Mouse (Mus musculus) stomach, embryonic 15.5 days (tissue): ENCODE measurements around the gene Angptl2. TPM values are rescaled to one million over a fixed set of nuclear protein-coding genes. Genes with fewer than 3 reads are reported as not detected.

Source experiments
- ATAC-seq: fragments of 200-750 bp; cut with Nextera tagmentation; 2 replicates; pipeline ENCODE4 v1.8.0; 2017; ENCODE audit warnings: low read depth, moderate number of reproducible peaks, moderate TSS enrichment; ENCODE audit not compliant: insufficient read depth, low FRiP score
- H3K27ac ChIP-seq: fragments of 300-500 bp; sonication (generic); 2 replicates; pipeline ENCODE4 v1.5.1; 2015; ENCODE audit warnings: mild to moderate bottlenecking, inconsistent platforms
- H3K27me3 ChIP-seq: fragments of 300-500 bp; sonication (generic); replicated peaks from 2 replicates; pipeline ENCODE4 v1.6.1; 2015; ENCODE audit warnings: inconsistent platforms
- H3K36me3 ChIP-seq: fragments of 300-500 bp; sonication (generic); 2 replicates; pipeline ENCODE4 v1.6.1; 2015; ENCODE audit warnings: inconsistent platforms
- H3K4me1 ChIP-seq: fragments of 300-500 bp; sonication (generic); 2 replicates; pipeline ENCODE4 v1.6.1; 2015; ENCODE audit warnings: inconsistent platforms
- H3K4me2 ChIP-seq: fragments of 300-500 bp; sonication (generic); 2 replicates; pipeline ENCODE4 v1.6.1; 2015; ENCODE audit warnings: mild to moderate bottlenecking, inconsistent platforms
- H3K4me3 ChIP-seq: fragments of 300-500 bp; sonication (generic); replicated peaks from 2 replicates; pipeline ENCODE4 v1.5.1; 2015; ENCODE audit warnings: inconsistent platforms
- H3K9ac ChIP-seq: fragments of 300-500 bp; sonication (generic); 2 replicates; pipeline ENCODE4 v1.6.1; 2015; ENCODE audit warnings: inconsistent platforms
- H3K9me3 ChIP-seq: fragments of 300-500 bp; sonication (generic); 2 replicates; pipeline ENCODE4 v1.6.1; 2016; ENCODE audit warnings: inconsistent platforms
- WGBS: fragments of 180-500 bp; shearing (Covaris S2); methylation state at CpG from one replicate; pipeline ENCODE4 v1.1.7; 2015; 5-methylcytosine and 5-hydroxymethylcytosine counted together
- polyA plus RNA-seq: library from polyadenylated mRNA; unstranded; fragments of >200 nt; fragmentation: Nextera tagmentation; extraction: Ambion mirVana; gene quantifications from 2 replicates; pipeline ENCODE4 v1.2.1, GENCODE M21; 2015

The Angptl2 gene
- polyA plus RNA-seq, 1 experiment from 2014 or later = 45.2 TPM

DNA sequence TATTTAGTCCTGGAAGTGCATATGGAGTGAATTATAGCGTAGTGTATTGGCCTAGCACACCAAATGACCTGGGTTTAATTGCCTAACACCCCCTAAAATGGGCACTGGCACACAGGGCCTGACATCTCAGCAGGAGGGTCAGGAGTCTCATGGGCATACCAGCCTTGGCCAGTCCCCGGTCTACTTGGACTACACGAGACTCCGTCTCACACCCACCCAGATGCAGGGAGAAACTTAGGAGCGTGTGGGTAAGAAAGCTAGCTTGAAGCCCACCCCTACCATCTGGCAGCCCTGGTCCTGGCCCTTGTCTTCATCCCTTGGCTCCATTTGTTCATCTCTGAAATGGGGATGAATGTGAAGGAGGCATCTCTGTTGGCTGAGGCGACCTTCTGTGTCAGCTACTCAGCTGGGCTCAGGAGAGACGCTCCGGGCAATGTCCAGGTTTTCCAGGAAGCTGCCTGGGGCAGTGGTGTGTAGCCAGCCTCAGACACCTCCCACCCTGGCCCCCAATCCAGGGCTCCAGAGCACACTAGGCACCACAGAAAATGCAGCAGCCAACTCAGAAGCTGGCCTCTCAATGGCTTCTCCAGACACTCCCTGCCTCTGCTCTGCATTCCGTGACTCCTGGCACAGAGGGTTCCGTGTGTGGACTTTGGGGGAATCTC lies 4.9 kb downstream of the Angptl2 start:
- Histone ChIP-seq H3K9me3 (no peaks in the 10 kb centered on the region), H3K4me2 (no peak overlapping the region), H3K27ac (no peak overlapping the region), H3K27me3 (no peaks in the 10 kb centered on the region), H3K9ac (no peak overlapping the region), H3K4me3 (no peak overlapping the region), H3K4me1 (peaks cover 28% of the 10 kb centered on the region), H3K36me3 (no peaks in the 10 kb centered on the region)
- no peak for ATAC-seq
- WGBS = 91% methylated on average over 10 of the region's 10 CpGs

DNA sequence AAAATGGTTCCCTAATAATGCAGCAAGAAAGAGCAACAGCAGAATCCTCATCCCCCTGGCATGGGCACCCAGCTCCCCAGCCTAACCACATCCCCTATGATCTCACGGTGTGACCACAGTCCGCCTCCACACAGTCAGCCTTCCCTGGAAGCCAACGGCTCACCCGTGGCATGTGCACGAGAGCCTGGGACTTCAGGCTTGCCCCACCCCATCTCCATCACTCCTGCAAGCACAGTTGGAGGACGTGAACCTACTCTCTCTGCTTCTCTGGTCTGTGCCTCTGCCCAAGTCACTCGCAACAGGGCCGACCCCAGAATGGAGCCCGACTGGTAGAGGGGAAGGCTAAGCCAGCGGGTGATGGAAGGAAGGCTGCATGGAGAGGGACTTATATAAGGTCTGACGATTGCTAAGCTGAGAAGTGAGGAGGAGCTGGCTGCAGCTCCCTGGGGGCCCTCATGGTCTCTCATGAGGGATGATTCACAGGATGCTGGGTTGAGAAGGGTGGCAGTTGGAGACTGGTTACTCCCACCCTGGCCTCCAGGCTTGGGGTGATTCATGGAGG lies 5.6 kb downstream of the Angptl2 start:
- Histone ChIP-seq H3K27me3 (no peaks in the 10 kb centered on the region), H3K4me1 (peaks cover 25% of the 10 kb centered on the region), H3K9me3 (no peaks in the 10 kb centered on the region), H3K4me2 (no peak overlapping the region), H3K36me3 (no peaks in the 10 kb centered on the region), H3K27ac (no peak overlapping the region), H3K4me3 (no peak overlapping the region), H3K9ac (no peak overlapping the region)
- ATAC-seq = no peak
- 90% methylated on average over 11 of the region's 11 CpGs for WGBS

DNA sequence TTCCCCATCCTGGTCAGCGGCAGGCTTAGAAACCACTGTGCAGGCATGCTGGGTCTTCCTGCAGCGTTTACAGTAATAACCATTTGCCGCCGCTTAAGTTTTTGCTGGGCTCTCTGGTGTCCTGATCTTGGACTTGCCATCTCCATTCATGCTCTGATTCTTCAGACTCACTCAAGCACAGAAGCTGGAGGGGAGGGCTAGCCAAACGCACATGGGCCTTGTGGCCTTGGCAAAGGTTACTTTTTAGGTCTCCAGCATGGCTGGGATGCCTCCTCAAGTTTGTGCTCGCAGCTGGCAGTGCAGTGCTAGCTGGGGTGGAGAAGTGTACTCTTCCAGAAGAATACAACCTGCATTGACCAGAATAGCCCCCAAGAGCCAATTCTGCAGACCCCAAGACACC lies 6.6 kb downstream of the Angptl2 start:
- WGBS = 82% methylated on average over 6 of the region's 6 CpGs
- Histone ChIP-seq H3K9ac (no peak overlapping the region), H3K36me3 (no peaks in the 10 kb centered on the region), H3K4me2 (no peak overlapping the region), H3K9me3 (no peaks in the 10 kb centered on the region), H3K4me3 (no peak overlapping the region), H3K4me1 (peaks cover 23% of the 10 kb centered on the region), H3K27ac (no peak overlapping the region), H3K27me3 (no peaks in the 10 kb centered on the region)
- no peak for ATAC-seq

DNA sequence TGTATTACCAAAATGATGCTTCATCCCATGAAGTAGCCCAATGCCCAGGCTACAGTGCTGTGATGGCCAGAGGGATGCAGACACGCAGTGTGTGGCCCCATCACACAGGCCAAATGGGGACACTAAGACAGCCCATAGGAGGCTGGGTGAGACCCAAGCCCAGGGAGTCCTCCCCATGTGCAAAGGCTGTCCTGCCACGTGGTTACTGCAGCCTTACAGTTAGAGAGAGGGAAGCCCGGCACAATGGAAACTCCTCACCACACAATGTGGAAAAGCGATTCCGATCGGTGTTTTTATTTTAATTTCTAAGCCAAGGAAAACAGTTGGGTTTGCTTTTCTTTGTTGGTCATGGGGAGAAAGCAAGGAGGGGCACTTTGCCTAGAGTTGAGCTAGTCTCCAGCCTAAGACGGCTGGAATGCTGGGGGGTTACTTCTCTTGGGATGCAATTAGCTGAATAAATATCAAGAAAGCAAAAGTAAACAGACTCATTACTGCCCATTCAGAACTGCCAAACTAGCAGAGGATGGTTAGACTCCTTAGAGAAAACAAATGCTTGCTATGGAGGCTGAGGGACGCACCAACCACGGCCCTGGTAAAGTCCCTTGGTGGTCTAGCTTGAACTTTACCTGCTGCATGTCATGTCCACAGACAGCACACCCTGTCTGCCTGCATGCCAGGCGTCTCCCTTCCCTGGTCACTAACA lies 7.9 kb downstream of the Angptl2 start:
- Histone ChIP-seq H3K9ac (no peak overlapping the region), H3K36me3 (no peaks in the 10 kb centered on the region), H3K27me3 (no peaks in the 10 kb centered on the region), H3K4me3 (no peak overlapping the region), H3K4me1 (peaks cover 13% of the 10 kb centered on the region), H3K9me3 (no peaks in the 10 kb centered on the region), H3K27ac (no peak overlapping the region), H3K4me2 (no peak overlapping the region)
- 65% methylated on average over 10 of the region's 10 CpGs for WGBS
- no peak for ATAC-seq

DNA sequence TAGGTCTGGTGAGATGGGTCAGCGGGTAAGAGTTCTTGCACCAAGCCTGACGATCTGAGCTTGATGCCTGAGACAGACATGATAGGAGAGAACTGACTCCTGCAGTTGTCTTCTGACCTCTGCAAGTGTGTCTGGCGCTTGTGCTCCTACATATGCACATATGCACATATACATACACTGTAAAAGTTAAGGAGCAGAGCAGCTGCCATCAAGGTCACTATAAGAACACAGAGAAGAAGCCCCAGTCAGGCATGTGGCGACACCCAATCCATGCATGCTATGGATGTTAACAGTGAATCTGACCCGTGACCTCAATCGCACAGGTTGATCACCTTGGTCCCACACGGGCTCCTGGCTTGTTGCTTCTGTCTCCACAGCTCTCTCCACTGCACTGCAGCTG lies 10.1 kb downstream of the Angptl2 start:
- Histone ChIP-seq H3K4me2 (no peak overlapping the region), H3K9ac (no peak overlapping the region), H3K9me3 (no peaks in the 10 kb centered on the region), H3K4me1 (no peaks in the 10 kb centered on the region), H3K27ac (no peak overlapping the region), H3K27me3 (no peaks in the 10 kb centered on the region), H3K4me3 (no peak overlapping the region), H3K36me3 (no peaks in the 10 kb centered on the region)
- ATAC-seq = no peak
- 87% methylated on average over 7 of the region's 7 CpGs for WGBS

DNA sequence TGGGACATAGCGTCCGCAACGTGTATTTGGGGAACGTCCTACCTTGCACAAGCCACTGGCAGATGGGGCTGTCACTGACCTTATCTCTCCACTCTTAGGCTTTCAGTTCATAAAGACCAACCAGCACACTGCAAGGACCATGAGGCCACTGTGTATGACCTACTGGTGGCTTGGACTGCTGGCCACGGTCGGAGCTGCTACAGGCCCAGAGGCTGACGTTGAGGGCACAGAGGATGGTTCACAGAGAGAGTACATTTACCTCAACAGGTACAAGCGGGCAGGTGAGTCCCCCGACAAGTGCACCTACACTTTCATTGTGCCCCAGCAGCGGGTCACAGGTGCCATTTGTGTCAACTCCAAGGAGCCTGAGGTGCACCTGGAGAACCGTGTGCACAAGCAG lies 12.2 kb downstream of the Angptl2 start:
- Histone ChIP-seq H3K36me3 (no peaks in the 10 kb centered on the region; the same call in 1 of the 2 replicates), H3K27me3 (no peaks in the 10 kb centered on the region), H3K4me3 (no peak overlapping the region), H3K4me1 (no peaks in the 10 kb centered on the region), H3K9me3 (no peaks in the 10 kb centered on the region), H3K27ac (no peak overlapping the region), H3K9ac (no peak overlapping the region), H3K4me2 (no peak overlapping the region)
- 89% methylated on average over 11 of the region's 11 CpGs for WGBS
- no peak for ATAC-seq

DNA sequence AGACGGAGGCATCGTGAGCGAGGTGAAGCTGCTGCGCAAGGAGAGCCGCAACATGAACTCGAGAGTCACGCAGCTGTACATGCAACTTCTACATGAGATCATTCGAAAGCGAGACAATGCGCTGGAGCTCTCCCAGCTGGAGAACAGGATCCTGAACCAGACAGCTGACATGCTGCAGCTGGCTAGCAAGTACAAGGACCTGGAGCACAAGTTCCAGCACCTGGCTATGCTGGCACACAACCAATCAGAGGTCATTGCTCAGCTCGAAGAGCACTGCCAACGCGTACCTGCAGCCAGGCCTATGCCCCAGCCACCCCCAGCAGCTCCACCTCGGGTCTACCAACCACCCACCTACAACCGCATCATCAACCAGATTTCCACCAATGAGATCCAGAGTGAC lies 12.7 kb downstream of the Angptl2 start:
- no peaks in the 10 kb centered on the region; the same call in 1 of the 2 replicates for H3K36me3 ChIP-seq
- H3K27me3 ChIP-seq = no peaks in the 10 kb centered on the region
- H3K4me1 ChIP-seq = no peaks in the 10 kb centered on the region
- no peak for ATAC-seq
- no peak overlapping the region for H3K9ac ChIP-seq
- H3K4me3 ChIP-seq = no peak overlapping the region
- WGBS = 67% methylated on average over 15 of the region's 15 CpGs
- H3K4me2 ChIP-seq = no peak overlapping the region
- no peak overlapping the region for H3K27ac ChIP-seq
- H3K9me3 ChIP-seq = no peaks in the 10 kb centered on the region

DNA sequence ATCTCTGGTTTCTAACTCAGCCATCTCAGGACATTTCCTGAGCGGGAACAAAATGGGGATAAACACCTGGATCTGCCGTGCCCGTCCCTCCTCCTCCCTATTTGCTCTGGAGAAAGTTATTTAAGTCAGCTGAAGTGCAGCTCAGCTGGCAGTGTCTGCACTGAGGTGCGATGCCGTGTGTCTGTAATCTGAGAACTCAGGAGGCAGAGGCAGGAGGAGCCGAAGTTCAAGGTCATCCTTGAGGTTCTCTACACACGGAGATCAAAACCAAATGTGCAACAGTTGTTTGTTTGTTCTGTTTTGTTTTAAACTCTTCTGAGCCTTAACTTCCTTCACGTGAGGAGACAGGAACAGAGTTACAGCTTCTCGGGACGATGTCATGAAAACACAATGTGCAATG lies 14.8 kb downstream of the Angptl2 start:
- Histone ChIP-seq H3K27ac (no peak overlapping the region), H3K4me2 (no peak overlapping the region), H3K9ac (no peak overlapping the region), H3K4me3 (no peak overlapping the region), H3K36me3 (no peaks in the 10 kb centered on the region; the same call in 1 of the 2 replicates), H3K9me3 (no peaks in the 10 kb centered on the region), H3K4me1 (no peaks in the 10 kb centered on the region), H3K27me3 (no peaks in the 10 kb centered on the region)
- 63% methylated on average over 10 of the region's 10 CpGs for WGBS
- no peak for ATAC-seq

DNA sequence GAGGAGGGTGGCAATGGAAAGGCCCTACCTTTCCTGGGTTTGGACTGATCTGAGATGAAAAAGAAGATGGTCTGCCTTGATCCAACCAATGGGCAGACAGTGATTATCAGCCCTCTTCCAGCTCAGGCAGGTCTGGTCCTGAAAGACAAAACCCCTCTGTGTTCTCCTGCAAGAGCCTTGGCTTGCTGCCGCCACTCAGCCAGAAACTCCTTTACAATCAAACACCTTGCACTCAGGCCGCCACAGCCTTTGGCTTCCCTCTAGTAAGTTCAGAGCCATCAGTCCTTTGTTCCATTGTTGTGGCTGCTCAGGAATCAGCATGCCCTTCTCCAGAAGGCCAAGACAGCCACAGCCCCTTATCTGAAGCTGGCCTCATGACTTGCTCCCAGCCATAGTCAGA lies 15.9 kb downstream of the Angptl2 start:
- Histone ChIP-seq H3K4me1 (no peaks in the 10 kb centered on the region), H3K9me3 (no peaks in the 10 kb centered on the region), H3K4me3 (no peak overlapping the region), H3K9ac (no peak overlapping the region), H3K4me2 (no peak overlapping the region), H3K36me3 (no peaks in the 10 kb centered on the region; the same call in 1 of the 2 replicates), H3K27ac (no peak overlapping the region), H3K27me3 (no peaks in the 10 kb centered on the region)
- ATAC-seq = no peak
- WGBS = 75% methylated on average over 2 of the region's 2 CpGs

DNA sequence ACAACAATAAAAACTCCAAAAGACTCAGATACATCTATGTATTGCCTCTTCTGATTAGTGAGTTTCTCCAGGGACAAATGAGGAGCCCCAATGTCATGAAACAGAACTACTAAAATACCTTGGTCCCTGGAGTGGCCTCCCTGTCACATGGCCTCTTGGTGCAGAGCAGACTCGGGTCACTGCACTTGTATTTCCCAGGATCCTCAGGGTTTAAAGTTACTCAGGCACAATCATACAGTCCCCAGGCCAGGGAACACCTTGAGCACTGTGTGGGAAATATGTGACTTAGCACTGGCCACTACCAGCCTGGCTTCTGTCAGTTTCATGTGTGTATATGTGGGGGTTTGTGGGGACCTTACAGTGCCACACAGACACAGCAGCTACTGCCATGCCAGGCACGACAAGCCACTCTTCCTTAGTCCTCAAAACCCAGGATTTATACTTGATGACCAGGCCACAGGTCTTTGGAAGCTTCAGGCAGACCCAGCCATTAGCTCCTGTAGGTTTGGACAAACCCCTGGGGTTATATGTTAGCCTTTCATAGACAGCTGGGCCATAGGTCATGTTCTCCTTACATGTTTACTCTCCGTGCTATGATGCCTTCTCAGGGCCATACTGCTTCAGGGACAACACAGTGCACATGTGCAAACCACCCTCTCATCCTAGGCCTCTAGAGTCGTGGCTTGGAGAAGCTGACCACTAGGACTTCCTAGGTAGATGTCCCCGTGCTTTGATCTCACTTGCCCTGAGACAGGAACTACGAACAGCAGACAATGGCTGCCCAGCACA lies 17.1 kb downstream of the Angptl2 start:
- Histone ChIP-seq H3K9ac (no peak overlapping the region), H3K27me3 (no peaks in the 10 kb centered on the region), H3K27ac (no peak overlapping the region), H3K4me1 (no peaks in the 10 kb centered on the region), H3K9me3 (no peaks in the 10 kb centered on the region), H3K36me3 (no peaks in the 10 kb centered on the region; the same call in 1 of the 2 replicates), H3K4me3 (no peak overlapping the region), H3K4me2 (no peak overlapping the region)
- WGBS = 82% methylated on average over 6 of the region's 6 CpGs
- ATAC-seq = no peak

DNA sequence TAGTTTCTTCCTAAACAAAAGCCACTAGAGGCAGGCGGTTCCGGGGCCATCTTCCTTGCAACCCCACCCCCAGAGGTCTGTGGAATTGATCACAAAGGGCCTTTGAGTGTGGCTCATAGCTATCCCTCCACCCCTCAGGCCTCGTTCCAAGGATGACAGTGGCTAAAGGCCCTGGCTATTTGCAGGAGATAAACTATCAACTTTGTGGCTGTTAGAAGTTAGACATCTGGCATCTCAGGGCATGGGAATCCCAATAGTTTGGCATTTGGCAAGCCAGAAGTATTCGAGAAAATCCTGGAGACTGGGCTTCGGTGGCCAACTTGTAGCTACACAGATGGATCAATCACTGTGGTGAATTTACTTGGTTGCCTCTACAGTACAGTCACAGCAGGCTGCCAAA lies 18.0 kb downstream of the Angptl2 start:
- Histone ChIP-seq H3K4me1 (no peaks in the 10 kb centered on the region), H3K27ac (no peak overlapping the region), H3K27me3 (no peaks in the 10 kb centered on the region), H3K9me3 (no peaks in the 10 kb centered on the region), H3K4me2 (no peak overlapping the region), H3K36me3 (no peaks in the 10 kb centered on the region; the same call in 1 of the 2 replicates), H3K9ac (no peak overlapping the region), H3K4me3 (no peak overlapping the region)
- no peak for ATAC-seq
- WGBS = 76% methylated on average over 5 of the region's 5 CpGs

DNA sequence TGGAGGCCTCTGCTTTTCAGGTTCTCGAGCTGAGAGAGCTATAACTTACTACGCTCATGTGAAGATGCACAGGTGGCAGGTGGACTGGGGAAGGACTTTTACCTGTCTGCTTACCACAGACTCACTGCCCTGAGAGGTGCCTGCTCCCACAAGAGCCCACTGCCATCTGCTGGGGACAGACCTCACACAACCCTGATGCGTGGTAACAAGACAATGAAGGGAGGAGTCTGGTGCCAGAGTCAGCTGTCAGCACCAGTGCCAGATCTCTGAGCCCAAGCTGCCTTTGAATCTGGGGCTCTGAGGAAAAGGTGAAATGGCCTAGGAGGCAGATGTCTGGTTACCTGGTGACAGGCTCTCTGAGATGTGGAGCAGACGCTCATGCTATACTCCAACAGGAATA lies 19.0 kb downstream of the Angptl2 start:
- no peak overlapping the region for H3K4me2 ChIP-seq
- ATAC-seq = no peak
- H3K27ac ChIP-seq = no peak overlapping the region
- no peaks in the 10 kb centered on the region; the same call in 1 of the 2 replicates for H3K36me3 ChIP-seq
- H3K4me3 ChIP-seq = no peak overlapping the region
- H3K4me1 ChIP-seq = 0 out of 2 replicates have a peak, but pooled peaks cover under 1% of the 10 kb centered on the region
- no peak overlapping the region for H3K9ac ChIP-seq
- no peaks in the 10 kb centered on the region for H3K9me3 ChIP-seq
- WGBS = 87% methylated on average over 4 of the region's 4 CpGs
- H3K27me3 ChIP-seq = no peaks in the 10 kb centered on the region
